Mouse (Mus musculus) kidney, embryonic 16.5 days (tissue): ENCODE results near the gene Cenpm. TPM values are rescaled to one million over a fixed set of nuclear protein-coding genes. Genes with fewer than 3 reads are reported as not detected.

Source experiments
- ATAC-seq: fragments of 200-750 bp; cut with Nextera tagmentation; 2 replicates; pipeline ENCODE4 v1.8.0; 2017; ENCODE audit warnings: moderate TSS enrichment; ENCODE audit not compliant: low FRiP score, low TSS enrichment
- H3K27ac ChIP-seq: fragments of 300-500 bp; sonication (generic); 2 replicates; pipeline ENCODE4 v1.5.1; 2014; ENCODE audit warnings: low read length
- H3K27me3 ChIP-seq: fragments of 300-500 bp; sonication (generic); 2 replicates; pipeline ENCODE4 v1.6.1; 2014; ENCODE audit warnings: low read length, control low read depth, mixed read lengths; ENCODE audit not compliant: insufficient read depth
- H3K36me3 ChIP-seq: fragments of 300-500 bp; sonication (generic); 2 replicates; pipeline ENCODE4 v1.6.1; 2014; ENCODE audit warnings: low read length, control low read depth, mixed read lengths; ENCODE audit not compliant: insufficient read depth
- H3K4me1 ChIP-seq: fragments of 300-500 bp; sonication (generic); 2 replicates; pipeline ENCODE4 v1.6.1; 2014; ENCODE audit warnings: low read length, control low read depth, mixed read lengths; ENCODE audit not compliant: insufficient read depth
- H3K4me2 ChIP-seq: fragments of 300-500 bp; sonication (generic); replicated peaks from 2 replicates; pipeline ENCODE4 v1.6.1; 2014; ENCODE audit warnings: low read depth, low read length
- H3K4me3 ChIP-seq: fragments of 300-500 bp; sonication (generic); 2 replicates; pipeline ENCODE4 v1.5.1; 2014; ENCODE audit warnings: mild to moderate bottlenecking, low read length
- H3K9ac ChIP-seq: fragments of 300-500 bp; sonication (generic); replicated peaks from 2 replicates; pipeline ENCODE4 v1.6.1; 2014; ENCODE audit warnings: low read length
- H3K9me3 ChIP-seq: fragments of 300-500 bp; sonication (generic); 2 replicates; pipeline ENCODE4 v1.6.1; 2016; ENCODE audit warnings: low read length, control low read depth
- WGBS: fragments of 180-500 bp; shearing (Covaris S2); extraction: QIAGEN DNeasy Blood & Tissue Kit; methylation state at CpG from one replicate; pipeline ENCODE4 v1.1.7; 2014; 5-methylcytosine and 5-hydroxymethylcytosine counted together
- polyA plus RNA-seq: library from polyadenylated mRNA; unstranded; fragments of >200 nt; fragmentation: Nextera tagmentation; extraction: Ambion mirVana; gene quantifications from 2 replicates; pipeline ENCODE4 v1.2.1, GENCODE M21; 2015

The Cenpm gene
- polyA plus RNA-seq, 1 experiment from 2014 or later, result 65.9 TPM

DNA sequence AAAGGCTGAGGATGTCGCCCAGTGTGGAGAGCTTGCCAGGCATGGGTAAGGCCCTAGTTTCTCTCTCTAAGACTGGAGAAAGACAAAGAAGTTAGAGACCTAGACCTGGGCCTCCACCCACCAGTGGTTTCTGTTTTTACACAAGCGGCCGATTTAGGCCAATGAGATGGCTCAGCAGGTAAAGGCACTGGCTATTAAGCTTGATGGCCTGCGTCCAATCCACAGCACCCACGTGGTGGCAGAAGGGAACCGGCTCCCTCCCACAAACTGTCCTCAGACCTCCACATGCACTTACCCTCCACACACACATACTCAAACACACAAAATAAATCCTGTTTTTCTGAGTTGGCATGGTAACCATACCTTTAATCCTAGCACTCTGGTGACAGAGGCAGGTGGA, 42.5 kb downstream of the Cenpm start:
- no peaks in the 10 kb centered on the region for H3K9me3 ChIP-seq
- no peak overlapping the region for H3K4me2 ChIP-seq
- no peak overlapping the region for H3K4me3 ChIP-seq
- peaks cover 70% of the 10 kb centered on the region for H3K36me3 ChIP-seq
- WGBS, result 69% methylated on average over 6 of the region's 6 CpGs
- peaks cover 18% of the 10 kb centered on the region for H3K27me3 ChIP-seq
- peaks cover 9% of the 10 kb centered on the region for H3K4me1 ChIP-seq
- no peak overlapping the region for H3K9ac ChIP-seq
- no peak for ATAC-seq
- H3K27ac ChIP-seq, result no peak overlapping the region

DNA sequence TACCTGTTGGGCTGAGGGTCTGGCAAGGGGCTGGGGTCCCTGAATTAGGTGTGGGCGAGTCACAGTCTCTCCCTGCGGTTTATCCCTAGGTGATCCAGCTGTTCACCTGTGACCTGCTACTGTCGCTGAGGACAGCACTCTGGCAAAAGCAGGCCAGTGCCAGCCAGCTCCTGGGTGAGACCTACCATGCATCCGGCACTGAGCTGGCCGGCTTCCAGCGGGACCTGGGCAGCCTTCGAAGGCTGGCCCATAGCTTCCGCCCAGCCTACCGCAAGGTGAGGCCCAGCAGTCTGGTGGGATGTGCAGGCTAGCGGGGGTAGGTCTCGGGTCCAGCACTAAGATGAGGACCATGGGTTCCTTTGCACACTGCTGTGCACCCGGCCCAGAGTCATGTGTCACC, 45.0 kb downstream of the Cenpm start:
- H3K4me1 ChIP-seq, result no peaks in the 10 kb centered on the region
- WGBS, result 84% methylated on average over 12 of the region's 12 CpGs
- H3K9me3 ChIP-seq, result no peaks in the 10 kb centered on the region
- H3K27me3 ChIP-seq, result no peaks in the 10 kb centered on the region
- ATAC-seq, result no peak
- peaks cover 79% of the 10 kb centered on the region for H3K36me3 ChIP-seq
- no peak overlapping the region for H3K4me2 ChIP-seq
- H3K9ac ChIP-seq, result no peak overlapping the region
- H3K4me3 ChIP-seq, result no peak overlapping the region
- H3K27ac ChIP-seq, result no peak overlapping the region

DNA sequence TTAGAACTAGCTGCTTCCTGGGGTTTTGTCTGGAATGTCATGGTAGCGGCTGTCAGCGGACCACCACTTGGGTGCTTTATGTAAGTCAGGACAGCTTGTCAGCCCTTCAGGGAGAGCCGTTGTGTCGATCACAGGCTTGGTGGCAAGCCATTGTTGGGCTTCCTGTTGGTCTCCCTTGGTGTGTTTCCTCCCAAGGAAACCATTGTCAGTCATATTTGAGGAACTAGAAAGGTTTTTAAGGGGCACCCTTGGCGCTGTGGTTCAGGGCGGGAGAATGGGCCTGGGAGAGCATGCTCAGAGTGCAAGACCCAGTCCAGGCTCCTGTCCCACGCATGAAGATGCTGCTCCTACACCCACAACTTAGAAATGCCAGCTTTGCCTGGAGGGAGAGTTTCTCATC, 46.2 kb downstream of the Cenpm start:
- Histone ChIP-seq H3K4me3 (no peak overlapping the region), H3K27me3 (no peaks in the 10 kb centered on the region), H3K27ac (no peak overlapping the region), H3K9ac (no peak overlapping the region), H3K36me3 (peaks cover 82% of the 10 kb centered on the region), H3K9me3 (no peaks in the 10 kb centered on the region), H3K4me1 (no peaks in the 10 kb centered on the region), H3K4me2 (no peak overlapping the region)
- no peak for ATAC-seq
- 89% methylated on average over 7 of the region's 7 CpGs for WGBS

DNA sequence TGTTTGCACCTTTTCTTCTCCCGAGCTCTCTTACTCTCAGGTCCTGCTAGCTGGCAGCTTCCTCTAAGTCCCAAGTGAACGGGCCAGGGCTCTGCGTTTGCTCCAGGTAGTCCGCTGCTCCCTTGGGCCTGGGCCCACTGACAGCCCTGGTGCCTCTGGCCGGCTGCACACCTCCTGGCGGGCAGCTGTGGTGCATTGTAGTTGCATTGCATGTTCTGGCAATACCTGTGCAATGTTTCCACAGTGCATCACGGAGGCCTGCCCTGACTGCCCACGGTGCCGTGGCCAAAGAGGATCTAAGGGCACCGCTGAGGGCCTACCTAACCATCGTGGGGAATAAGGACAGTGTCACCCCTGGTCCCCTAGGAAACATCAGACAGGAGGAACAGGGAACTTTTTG, 46.6 kb downstream of the Cenpm start:
- ATAC-seq, result no peak
- Histone ChIP-seq H3K36me3 (peaks cover 82% of the 10 kb centered on the region), H3K4me1 (no peaks in the 10 kb centered on the region), H3K4me2 (no peak overlapping the region), H3K4me3 (no peak overlapping the region), H3K9me3 (no peaks in the 10 kb centered on the region), H3K27me3 (no peaks in the 10 kb centered on the region), H3K27ac (no peak overlapping the region), H3K9ac (no peak overlapping the region)
- WGBS, result 91% methylated on average over 11 of the region's 11 CpGs

DNA sequence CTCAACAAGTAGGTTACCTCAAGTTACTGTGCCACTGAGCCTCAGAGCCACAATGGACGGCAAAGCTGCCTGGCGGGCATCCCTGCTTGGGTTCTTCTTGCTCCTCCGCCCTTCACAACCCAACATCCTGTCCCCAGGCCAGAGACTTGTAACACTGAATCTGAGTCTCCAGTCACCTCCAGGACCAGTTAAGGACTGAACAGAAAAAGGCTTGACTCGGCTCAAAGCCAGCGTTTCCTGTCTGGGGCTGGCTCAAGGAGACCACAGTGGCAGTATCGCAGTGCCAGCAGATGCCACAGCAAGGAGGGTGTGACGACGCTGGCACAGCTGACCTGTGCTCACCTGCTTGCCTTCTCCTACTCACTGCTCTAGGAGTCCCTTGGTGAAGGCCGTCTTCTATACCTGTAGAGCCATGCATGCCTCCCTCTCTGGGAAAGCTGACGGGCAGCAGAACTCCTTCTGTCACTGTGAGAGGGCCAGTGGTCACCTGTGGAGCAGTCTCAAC, 47.2 kb downstream of the Cenpm start:
- no peaks in the 10 kb centered on the region for H3K27me3 ChIP-seq
- ATAC-seq, result no peak
- H3K27ac ChIP-seq, result no peak overlapping the region
- WGBS, result 90% methylated on average over 10 of the region's 10 CpGs
- no peak overlapping the region for H3K4me2 ChIP-seq
- H3K4me3 ChIP-seq, result no peak overlapping the region
- H3K9me3 ChIP-seq, result no peaks in the 10 kb centered on the region
- peaks cover 85% of the 10 kb centered on the region for H3K36me3 ChIP-seq
- no peak overlapping the region for H3K9ac ChIP-seq
- H3K4me1 ChIP-seq, result no peaks in the 10 kb centered on the region

DNA sequence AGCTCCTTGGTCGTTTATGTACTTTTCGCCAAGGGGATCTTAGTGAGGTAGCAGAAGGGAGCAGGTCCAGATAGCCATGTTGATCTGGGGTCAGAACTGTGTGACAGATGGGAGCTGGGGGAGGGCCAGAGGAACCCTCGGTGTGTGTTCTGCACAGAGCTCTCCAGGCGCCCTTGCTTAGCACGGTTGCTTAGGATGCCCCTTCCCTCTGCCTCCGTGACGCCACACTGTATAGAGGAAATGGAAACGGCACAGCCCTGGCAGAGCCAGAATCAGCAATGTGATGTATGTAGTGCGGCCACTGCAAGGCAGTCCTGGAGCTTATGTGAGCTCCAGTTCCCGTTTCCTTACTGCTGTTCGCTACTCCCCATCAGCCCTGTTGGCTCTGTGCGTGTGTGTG, 48.2 kb downstream of the Cenpm start:
- H3K4me2 ChIP-seq, result no peak overlapping the region
- H3K4me3 ChIP-seq, result no peak overlapping the region
- no peaks in the 10 kb centered on the region for H3K9me3 ChIP-seq
- peaks cover 80% of the 10 kb centered on the region for H3K36me3 ChIP-seq
- 84% methylated on average over 12 of the region's 12 CpGs for WGBS
- no peaks in the 10 kb centered on the region for H3K27me3 ChIP-seq
- no peak overlapping the region for H3K9ac ChIP-seq
- ATAC-seq, result no peak
- H3K27ac ChIP-seq, result no peak overlapping the region
- H3K4me1 ChIP-seq, result no peaks in the 10 kb centered on the region

DNA sequence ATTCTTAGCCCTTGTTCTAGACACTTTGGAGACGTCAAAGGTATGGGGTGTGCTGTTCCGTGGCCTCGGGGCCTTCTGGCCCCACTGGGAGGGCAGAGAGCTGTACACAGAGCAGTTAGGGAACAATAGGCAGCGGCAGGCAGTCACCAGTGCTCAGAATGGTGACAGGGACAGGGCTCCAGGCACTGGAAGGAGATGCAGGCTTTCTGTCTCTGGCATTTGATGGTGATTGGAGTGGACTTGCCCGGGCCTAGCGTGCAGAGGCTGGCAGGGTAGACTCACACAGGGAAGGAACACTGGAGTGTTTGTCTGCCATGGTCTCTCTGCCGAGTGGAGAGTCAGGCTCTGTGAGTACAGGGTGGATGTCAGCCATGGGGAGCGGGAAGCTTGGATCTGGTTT, 51.9 kb downstream of the Cenpm start:
- ATAC-seq, result no peak
- H3K4me2 ChIP-seq, result no peak overlapping the region
- no peak overlapping the region for H3K27ac ChIP-seq
- 90% methylated on average over 8 of the region's 8 CpGs for WGBS
- H3K36me3 ChIP-seq, result peaks cover 61% of the 10 kb centered on the region
- no peaks in the 10 kb centered on the region for H3K4me1 ChIP-seq
- H3K9me3 ChIP-seq, result peaks cover 2% of the 10 kb centered on the region; the same call in 1 of the 2 replicates
- no peaks in the 10 kb centered on the region for H3K27me3 ChIP-seq
- H3K9ac ChIP-seq, result no peak overlapping the region
- H3K4me3 ChIP-seq, result no peak overlapping the region

DNA sequence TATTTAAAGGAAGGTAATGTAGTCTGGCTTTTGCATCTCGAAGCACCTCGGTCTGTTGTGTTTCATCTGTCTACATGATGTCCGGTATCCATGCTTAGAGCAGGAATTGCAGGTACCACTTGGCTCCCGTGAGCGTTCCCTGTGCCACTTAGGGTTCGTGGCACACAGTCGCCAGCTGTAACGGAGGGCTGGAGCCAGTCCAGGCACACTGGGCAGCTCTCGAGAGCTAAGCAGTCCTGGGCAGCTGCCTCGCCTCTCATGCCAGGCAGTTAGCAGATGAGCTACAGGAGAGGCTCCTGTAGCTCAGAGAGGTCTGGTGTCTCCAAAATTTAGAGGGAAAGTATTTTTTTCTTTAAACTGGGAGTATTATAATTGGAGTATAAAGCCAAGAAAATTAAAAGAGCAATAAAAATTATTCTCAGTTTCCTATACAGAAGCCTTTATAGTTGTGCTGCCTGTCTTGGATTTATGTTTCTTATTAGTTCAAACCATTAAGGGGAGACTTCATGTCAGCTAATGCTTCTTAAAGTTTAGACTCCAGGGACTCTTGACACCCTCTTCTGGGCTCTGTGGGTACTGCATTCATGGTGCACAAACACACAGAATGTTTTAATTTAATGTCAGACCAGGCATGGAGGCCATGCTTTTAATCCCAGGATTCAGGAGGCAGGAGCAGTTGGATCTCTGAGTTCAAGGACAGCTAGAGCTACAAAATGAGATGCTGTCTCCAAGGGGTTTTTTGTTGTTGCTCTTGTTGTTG, 55.9 kb downstream of the Cenpm start:
- Histone ChIP-seq H3K27me3 (no peaks in the 10 kb centered on the region), H3K4me3 (no peak overlapping the region), H3K4me1 (0 out of 2 replicates have a peak, but pooled peaks cover 15% of the 10 kb centered on the region), H3K36me3 (peaks cover 59% of the 10 kb centered on the region), H3K27ac (no peak overlapping the region), H3K9ac (no peak overlapping the region), H3K9me3 (peaks cover 2% of the 10 kb centered on the region; the same call in 1 of the 2 replicates), H3K4me2 (no peak overlapping the region)
- ATAC-seq, result no peak
- 96% methylated on average over 10 of the region's 10 CpGs for WGBS

DNA sequence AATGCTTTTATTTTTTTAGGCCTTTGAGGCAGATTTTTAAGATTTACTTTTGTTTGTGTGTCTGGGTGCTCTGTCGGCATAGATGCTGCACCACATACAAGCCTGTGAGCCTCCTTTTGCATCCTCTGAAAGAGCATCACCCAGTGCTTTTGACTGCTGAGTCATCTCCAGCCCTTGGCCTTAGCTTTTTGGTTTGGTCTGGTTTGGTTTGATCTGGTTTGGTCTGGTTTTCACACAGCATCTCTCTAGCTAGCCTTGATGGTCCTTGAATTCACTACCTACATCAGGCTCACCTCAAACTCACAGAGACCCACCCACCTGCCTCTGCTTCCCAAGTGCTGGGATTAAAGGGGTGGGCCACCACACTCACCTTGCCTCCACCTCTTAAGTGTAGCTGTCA, 56.6 kb downstream of the Cenpm start:
- ATAC-seq, result no peak
- H3K4me2 ChIP-seq, result no peak overlapping the region
- no peak overlapping the region for H3K4me3 ChIP-seq
- 0 out of 2 replicates have a peak, but pooled peaks cover 16% of the 10 kb centered on the region for H3K4me1 ChIP-seq
- H3K27ac ChIP-seq, result no peak overlapping the region
- H3K27me3 ChIP-seq, result no peaks in the 10 kb centered on the region
- 61% methylated on average over 1 of the region's 1 CpGs for WGBS
- H3K36me3 ChIP-seq, result peaks cover 58% of the 10 kb centered on the region
- H3K9ac ChIP-seq, result no peak overlapping the region
- H3K9me3 ChIP-seq, result peaks cover 2% of the 10 kb centered on the region; the same call in 1 of the 2 replicates

DNA sequence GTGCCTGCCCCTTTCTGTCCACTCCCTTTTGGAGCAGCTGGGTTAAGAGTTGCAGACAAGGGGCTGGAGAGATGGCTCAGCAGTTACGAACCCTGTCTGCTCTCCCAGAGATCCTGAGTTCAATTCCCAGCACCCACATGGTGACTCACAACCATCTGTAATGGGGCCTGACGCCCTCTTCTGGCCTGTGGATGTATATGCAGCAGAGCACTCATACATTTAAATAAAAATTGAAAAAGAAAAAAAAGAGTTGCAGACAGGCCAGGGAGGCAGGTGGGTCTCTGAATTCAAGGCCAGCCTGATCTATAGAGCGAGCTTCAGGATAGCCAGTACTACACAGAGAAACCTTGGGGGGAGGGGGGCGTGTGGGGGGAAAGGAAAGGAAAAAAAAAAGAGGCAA, 57.1 kb downstream of the Cenpm start:
- no peaks in the 10 kb centered on the region for H3K27me3 ChIP-seq
- no peak for ATAC-seq
- 88% methylated on average over 4 of the region's 4 CpGs for WGBS
- peaks cover 4% of the 10 kb centered on the region for H3K9me3 ChIP-seq
- H3K4me2 ChIP-seq, result no peak overlapping the region
- H3K4me3 ChIP-seq, result no peak overlapping the region
- H3K36me3 ChIP-seq, result peaks cover 57% of the 10 kb centered on the region
- no peak overlapping the region for H3K9ac ChIP-seq
- H3K4me1 ChIP-seq, result 0 out of 2 replicates have a peak, but pooled peaks cover 16% of the 10 kb centered on the region
- H3K27ac ChIP-seq, result no peak overlapping the region
